Mouse (Mus musculus) bone marrow, adult 2 months (tissue): ENCODE measurements around the gene Rnf115.

Experiments
- CTCF ChIP-seq: fragments of 200-500 bp; IDR thresholded peaks from 2 replicates; pipeline ENCODE4 v1.5.1; 2011; ENCODE audit warnings: low read length, control low read depth; ENCODE audit not compliant: control insufficient read depth, insufficient read depth
- POLR2A ChIP-seq: fragments of 200-500 bp; IDR thresholded peaks from 2 replicates; pipeline ENCODE4 v1.6.1; 2011; ENCODE audit warnings: low read depth, mild to moderate bottlenecking, control low read depth, low read length, borderline replicate concordance; ENCODE audit not compliant: control insufficient read depth

DNA sequence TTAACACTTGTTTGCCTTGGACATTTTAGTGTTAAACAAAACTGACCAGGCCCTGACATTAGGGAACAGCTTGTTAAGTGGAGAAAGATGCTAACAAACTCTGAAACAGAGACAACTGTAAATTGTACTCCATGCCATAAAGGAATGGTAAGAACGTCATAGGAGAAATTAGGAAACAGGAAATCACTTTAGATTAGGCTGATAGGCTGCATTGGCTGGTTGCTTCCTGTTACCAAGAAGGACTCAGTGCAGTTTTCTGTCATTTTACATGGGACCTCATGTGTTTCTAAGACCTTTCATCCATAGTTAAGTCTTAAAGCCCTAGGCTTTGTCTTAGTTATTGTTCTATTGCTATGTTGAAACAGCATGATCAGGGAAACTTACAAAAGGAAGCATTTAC, 19.4 kb downstream of the Rnf115 start:
- TF ChIP-seq CTCF (no peak), POLR2A (no peak)
